In the genomic region with DNA sequence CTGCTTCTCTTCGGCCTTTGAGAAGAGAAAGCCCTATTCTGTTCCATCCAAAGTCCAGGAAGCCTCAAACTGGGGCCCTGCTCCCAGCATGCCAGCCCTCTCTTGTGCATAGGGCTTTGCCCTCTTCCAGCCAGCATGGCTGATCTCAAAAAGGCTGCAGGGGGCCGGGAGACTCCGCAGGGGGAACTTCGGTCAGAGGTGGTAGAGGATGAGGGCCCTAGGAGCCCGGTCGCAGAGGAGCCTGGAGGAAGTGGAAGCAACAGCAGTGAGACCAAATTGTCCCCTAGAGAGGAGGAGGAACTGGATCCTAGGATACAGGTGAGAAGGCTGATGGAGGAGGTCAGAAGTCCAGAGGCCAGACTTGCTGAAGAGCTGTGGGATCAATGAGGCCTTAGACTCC, we compare ENCODE assay signal across 8 mouse cellular contexts. TPM values are rescaled to one million over a fixed set of nuclear protein-coding genes. Genes with fewer than 3 reads are reported as not detected.
A peak's percentile ranks its signal among the peaks of the same experiment; 100 is the strongest.
DNase-seq lines count a peak whose midpoint lies in the region; ATAC-seq and TF ChIP-seq lines count a peak whose summit lies in the region.

No protein-coding gene starts in this region.

- H3K27ac ChIP-seq in cerebellum, adult 2 months (ENCODE audit: insufficient read depth, low read length), result no peak overlapping the region
- no peak overlapping the region for H3K27ac ChIP-seq in spleen, adult 2 months (ENCODE audit: insufficient read depth, low read length)
- H3K27ac ChIP-seq in limb, embryonic 14.5 days (replicated peaks; ENCODE audit: low read depth, low read length), result no peak overlapping the region
- no peak overlapping the region for H3K27ac ChIP-seq in stomach, embryonic 16.5 days (ENCODE audit: low read length)

- no peaks in the 10 kb centered on the region for H3K9me3 ChIP-seq in limb, embryonic 14.5 days (ENCODE audit: control insufficient read depth, low read length)
- H3K9me3 ChIP-seq in stomach, embryonic 16.5 days (replicated peaks; ENCODE audit: control insufficient read depth, low read length), result no peaks in the 10 kb centered on the region; the same call in 1 of the 2 replicates

- peaks cover 1% of the 10 kb centered on the region; the same call in 1 of the 2 replicates for H3K36me3 ChIP-seq in spleen, adult 2 months (ENCODE audit: control insufficient read depth, insufficient read depth, low read length)
- H3K36me3 ChIP-seq in limb, embryonic 14.5 days (ENCODE audit: control insufficient read depth, insufficient read depth, low read length), result peaks cover 44% of the 10 kb centered on the region
- peaks cover 10% of the 10 kb centered on the region for H3K36me3 ChIP-seq in stomach, embryonic 16.5 days (ENCODE audit: control insufficient read depth, insufficient read depth, low read length)

- no peak for TF ChIP-seq POLR2A in cerebellum, adult 2 months (IDR thresholded peaks at IDR 0.05; ENCODE audit: borderline replicate concordance, insufficient read depth, low read length)
- TF ChIP-seq POLR2A in spleen, adult 2 months (IDR thresholded peaks at IDR 0.05; ENCODE audit: low read depth, low read length), result no peak
- TF ChIP-seq POLR2A in limb, embryonic 14.5 days (IDR thresholded peaks at IDR 0.05; ENCODE audit: borderline replicate concordance, extremely low read depth, insufficient read depth, insufficient read length), result no peak

- no peak for TF ChIP-seq CTCF in cerebellum, adult 2 months (IDR thresholded peaks at IDR 0.05; ENCODE audit: borderline replicate concordance, insufficient read depth, low read depth, low read length)
- no peak for TF ChIP-seq CTCF in spleen, adult 2 months (IDR thresholded peaks at IDR 0.05; ENCODE audit: extremely low read depth, insufficient read depth, insufficient read length, insufficient replicate concordance)

- H3K4me2 ChIP-seq in limb, embryonic 14.5 days (replicated peaks; ENCODE audit: low read depth, low read length, severe bottlenecking), result peak overlapping the region; percentile 60
- peak overlapping the region; percentile 89 for H3K4me2 ChIP-seq in stomach, embryonic 16.5 days (ENCODE audit: low read depth, low read length)

- peaks cover 20% of the 10 kb centered on the region for H3K4me1 ChIP-seq in cerebellum, adult 2 months (ENCODE audit: control insufficient read depth, insufficient read depth, low read length)
- peaks cover 6% of the 10 kb centered on the region; the same call in 1 of the 2 replicates for H3K4me1 ChIP-seq in spleen, adult 2 months (ENCODE audit: control insufficient read depth, insufficient read depth, insufficient read length)
- H3K4me1 ChIP-seq in limb, embryonic 14.5 days (ENCODE audit: control insufficient read depth, insufficient read depth, low read length), result peaks cover 12% of the 10 kb centered on the region
- peaks cover 28% of the 10 kb centered on the region for H3K4me1 ChIP-seq in stomach, embryonic 16.5 days (ENCODE audit: control insufficient read depth, insufficient read depth, low read length)

- no peak for ATAC-seq in cerebellum, adult (ENCODE audit: insufficient number of reproducible peaks, low FRiP score, low TSS enrichment)
- no peak for ATAC-seq in limb, embryonic 14.5 days (ENCODE audit: low FRiP score, low read depth)
- no peak for ATAC-seq in stomach, embryonic 16.5 days (ENCODE audit: insufficient read depth, low FRiP score)

- peak overlapping the region; percentile 77 for H3K9ac ChIP-seq in limb, embryonic 14.5 days (ENCODE audit: low read depth, low read length, severe bottlenecking)
- H3K9ac ChIP-seq in stomach, embryonic 16.5 days (ENCODE audit: low read length), result peak overlapping the region; percentile 87

- no peaks in the 10 kb centered on the region for H3K27me3 ChIP-seq in cerebellum, adult 2 months (ENCODE audit: control insufficient read depth, insufficient read depth, low read length)
- no peaks in the 10 kb centered on the region for H3K27me3 ChIP-seq in spleen, adult 2 months (ENCODE audit: control insufficient read depth, insufficient read depth, low read length)
- H3K27me3 ChIP-seq in limb, embryonic 14.5 days (ENCODE audit: control insufficient read depth, insufficient read depth, low read length), result no peaks in the 10 kb centered on the region
- H3K27me3 ChIP-seq in stomach, embryonic 16.5 days (ENCODE audit: control insufficient read depth, insufficient read depth, low read length), result no peaks in the 10 kb centered on the region

- DNase-seq in cerebellum, adult 2 months, result no peak
- DNase-seq in spleen, adult 2 months (ENCODE audit: low read depth in 1 of 2, low spot score in 2 of 2), result no peak
- DNase-seq in spleen, postnatal 36 days (ENCODE audit: low spot score in 2 of 2), result no peak
- no peak for DNase-seq in limb, embryonic 14.5 days (ENCODE audit: low spot score)
- no peak for DNase-seq in layer of hippocampus, adult 9-11 months
- no peak for DNase-seq in gastrocnemius, postnatal 4 days (ENCODE audit: low spot score in 2 of 2)

- 76% methylated on average over 6 of the region's 6 CpGs for WGBS in cerebellum, adult 2 months
- 86% methylated on average over 6 of the region's 6 CpGs for WGBS in spleen, adult 2 months
- 85% methylated on average over 6 of the region's 6 CpGs for WGBS in limb, embryonic 14.5 days
- 73% methylated on average over 6 of the region's 6 CpGs for WGBS in stomach, embryonic 16.5 days

- peak overlapping the region; percentile 100 for H3K4me3 ChIP-seq in cerebellum, adult 2 months (replicated peaks; ENCODE audit: insufficient read depth, low read depth, low read length)
- peak overlapping the region; percentile 73; the same call in 1 of the 2 replicates for H3K4me3 ChIP-seq in spleen, adult 2 months (ENCODE audit: extremely low read depth, insufficient read depth, insufficient read length)
- peak overlapping the region; percentile 79 for H3K4me3 ChIP-seq in limb, embryonic 14.5 days (replicated peaks; ENCODE audit: low read length)
- H3K4me3 ChIP-seq in stomach, embryonic 16.5 days (replicated peaks; ENCODE audit: low read length), result peak overlapping the region; percentile 91

RNA-seq across cellular contexts. Expression of gene Sh3bp5l, which starts 1.0 kb away (rescaled TPM):
- 63.3 and 64.5 TPM in 2 replicates for polyA plus RNA-seq in cerebellum, adult 2 months (2012; rRNA removed)
- polyA plus RNA-seq in spleen, adult 2 months (2012; rRNA removed), result 16.0 and 16.3 TPM in 2 replicates
- polyA plus RNA-seq in limb, embryonic 14.5 days (2012; rRNA removed), result 25.6 and 30.7 TPM in 2 replicates
- polyA plus RNA-seq in limb, embryonic 14.5 days (2014; fragmentation: Nextera tagmentation; extraction: Ambion mirVana), result 24.4 and 28.5 TPM in 2 replicates
- 29.8 and 37.1 TPM in 2 replicates for polyA plus RNA-seq in stomach, embryonic 16.5 days (2015; fragmentation: Nextera tagmentation; extraction: Ambion mirVana)
- total RNA-seq in gastrocnemius, postnatal 4 days (2021), result 10 to 100 TPM; 31.0 to 36.5 TPM

RNA-seq across cellular contexts. Expression of gene Zfp672, which starts 1.4 kb away (rescaled TPM):
- 45.5 and 45.9 TPM in 2 replicates for polyA plus RNA-seq in cerebellum, adult 2 months (2012; rRNA removed)
- polyA plus RNA-seq in spleen, adult 2 months (2012; rRNA removed), result 17.5 and 23.3 TPM in 2 replicates
- polyA plus RNA-seq in limb, embryonic 14.5 days (2012; rRNA removed), result 35.2 and 44.3 TPM in 2 replicates
- 40.7 and 42.4 TPM in 2 replicates for polyA plus RNA-seq in limb, embryonic 14.5 days (2014; fragmentation: Nextera tagmentation; extraction: Ambion mirVana)
- polyA plus RNA-seq in stomach, embryonic 16.5 days (2015; fragmentation: Nextera tagmentation; extraction: Ambion mirVana), result 44.8 and 52.1 TPM in 2 replicates
- 10 to 100 TPM; 34.3 to 40.7 TPM for total RNA-seq in gastrocnemius, postnatal 4 days (2021)

RNA-seq across cellular contexts. Expression of gene Zfp692, which starts 24.7 kb away (rescaled TPM):
- 74.5 and 81.1 TPM in 2 replicates for polyA plus RNA-seq in cerebellum, adult 2 months (2012; rRNA removed)
- polyA plus RNA-seq in spleen, adult 2 months (2012; rRNA removed), result 17.6 and 23.7 TPM in 2 replicates
- 66.0 and 74.7 TPM in 2 replicates for polyA plus RNA-seq in limb, embryonic 14.5 days (2012; rRNA removed)
- polyA plus RNA-seq in limb, embryonic 14.5 days (2014; fragmentation: Nextera tagmentation; extraction: Ambion mirVana), result 18.3 and 18.8 TPM in 2 replicates
- polyA plus RNA-seq in stomach, embryonic 16.5 days (2015; fragmentation: Nextera tagmentation; extraction: Ambion mirVana), result 28.8 and 29.9 TPM in 2 replicates
- total RNA-seq in gastrocnemius, postnatal 4 days (2021), result 1 to 10 TPM; 6.1 to 6.9 TPM

RNA-seq across cellular contexts. Expression of gene Lypd8, which starts 47.3 kb away (rescaled TPM):
- polyA plus RNA-seq in cerebellum, adult 2 months (2012; rRNA removed), result 0.08 and 0.10 TPM in 2 replicates
- 0.35 and 0.41 TPM in 2 replicates for polyA plus RNA-seq in spleen, adult 2 months (2012; rRNA removed)
- polyA plus RNA-seq in limb, embryonic 14.5 days (2012; rRNA removed), result 0.06 and 0.44 TPM in 2 replicates
- polyA plus RNA-seq in limb, embryonic 14.5 days (2014; fragmentation: Nextera tagmentation; extraction: Ambion mirVana), result not detected in 2 replicates
- polyA plus RNA-seq in stomach, embryonic 16.5 days (2015; fragmentation: Nextera tagmentation; extraction: Ambion mirVana), result 213 and 226 TPM in 2 replicates
- not detected for total RNA-seq in gastrocnemius, postnatal 4 days (2021)

RNA-seq across cellular contexts. Expression of gene 4930438A08Rik, which starts 56.9 kb away (rescaled TPM):
- 0.06 TPM in 1 of 2 replicates, not detected in the other for polyA plus RNA-seq in cerebellum, adult 2 months (2012; rRNA removed)
- polyA plus RNA-seq in spleen, adult 2 months (2012; rRNA removed), result 0.53 and 0.63 TPM in 2 replicates
- 0.06 and 0.09 TPM in 2 replicates for polyA plus RNA-seq in limb, embryonic 14.5 days (2012; rRNA removed)
- polyA plus RNA-seq in limb, embryonic 14.5 days (2014; fragmentation: Nextera tagmentation; extraction: Ambion mirVana), result 0.47 TPM in 1 of 2 replicates, not detected in the other
- 0.17 and 0.26 TPM in 2 replicates for polyA plus RNA-seq in stomach, embryonic 16.5 days (2015; fragmentation: Nextera tagmentation; extraction: Ambion mirVana)
- total RNA-seq in gastrocnemius, postnatal 4 days (2021), result not detected
